Mouse (Mus musculus) bone marrow, adult 2 months (tissue): ENCODE data around the gene Gbp7.

ENCODE experiments used
- CTCF ChIP-seq: fragments of 200-500 bp; IDR thresholded peaks from 2 replicates; pipeline ENCODE4 v1.5.1; 2011; ENCODE audit warnings: low read length, control low read depth; ENCODE audit not compliant: control insufficient read depth, insufficient read depth
- POLR2A ChIP-seq: fragments of 200-500 bp; IDR thresholded peaks from 2 replicates; pipeline ENCODE4 v1.6.1; 2011; ENCODE audit warnings: low read depth, mild to moderate bottlenecking, control low read depth, low read length, borderline replicate concordance; ENCODE audit not compliant: control insufficient read depth

GRCm38 (mm10) chr3:142493536-142494061 lies 36.5 kb upstream of the Gbp7 start, which contains the start of gene Gbp5:
- TF ChIP-seq CTCF (peak; percentile 21; the same call in 1 of the 2 replicates), POLR2A (no peak)
